Mouse (Mus musculus) limb, embryonic 11.5 days (tissue): ENCODE data around the gene Rasgrp3. TPM values are rescaled to one million over a fixed set of nuclear protein-coding genes. Genes with fewer than 3 reads are reported as not detected.

Experiments
- polyA plus RNA-seq: library from polyadenylated mRNA; unstranded; fragments of >200 nt; fragmentation: Nextera tagmentation; extraction: Ambion mirVana; gene quantifications from 2 replicates; pipeline ENCODE4 v1.2.1, GENCODE M21; 2014

The Rasgrp3 gene
- polyA plus RNA-seq, 1 experiment from 2014 or later, result 9.5 TPM

Other genes starting within 250 kb of the Rasgrp3 start
- 7.7 and 8.2 TPM in 2 replicates for gene Fam98a, start 116.0 kb downstream of the Rasgrp3 start, polyA plus RNA-seq